Mouse (Mus musculus) lung, adult 2 months (tissue): ENCODE results near the gene Traip. TPM values are rescaled to one million over a fixed set of nuclear protein-coding genes. Genes with fewer than 3 reads are reported as not detected.
A peak's percentile ranks its signal among the peaks of the same experiment; 100 is the strongest.

Experiments
- DNase-seq: peaks from one replicate; pipeline ENCODE4 v3.0.0; 2022
- H3K4me1 ChIP-seq: fragments of 200-500 bp; 2 replicates; pipeline ENCODE4 v1.6.1; 2011; ENCODE audit warnings: low read length; ENCODE audit not compliant: control insufficient read depth, insufficient read depth
- H3K4me3 ChIP-seq: fragments of 200-500 bp; replicated peaks from 2 replicates; pipeline ENCODE3; 2011; ENCODE audit warnings: low read depth, mild to moderate bottlenecking, control low read depth, low read length; ENCODE audit errors: extremely low read depth
- CTCF ChIP-seq: fragments of 200-500 bp; IDR thresholded peaks from 2 replicates; pipeline ENCODE4 v1.5.1; 2011; ENCODE audit warnings: mild to moderate bottlenecking, low read length, control low read depth; ENCODE audit not compliant: insufficient read depth
- POLR2A ChIP-seq: fragments of 200-500 bp; IDR thresholded peaks from 2 replicates; pipeline ENCODE4 v1.6.1; 2011; ENCODE audit warnings: low read depth, mild to moderate bottlenecking, control low read depth, low read length, borderline replicate concordance; ENCODE audit errors: extremely low read depth
- WGBS: fragments of 180-500 bp; shearing (Covaris S2); methylation state at CpG from one replicate; pipeline ENCODE4 v1.1.7; 2018; 5-methylcytosine and 5-hydroxymethylcytosine counted together
- polyA plus RNA-seq: library from polyadenylated mRNA; depleted of rRNA; stranded (reverse); fragments of >200 nt; gene quantifications from 2 replicates; pipeline ENCODE4 v1.2.3, GENCODE M21; 2012

The Traip gene
- polyA plus RNA-seq, 1 experiment = 0.93 TPM

- no peak for TF ChIP-seq CTCF
- no peak for TF ChIP-seq POLR2A
- Histone ChIP-seq H3K4me1 (no peaks in the 10 kb centered on the region), H3K4me3 (no peak overlapping the region)
- WGBS = 73% methylated on average over 6 of the region's 6 CpGs
- DNase-seq = no peak
These were observed 5.8 kb downstream of the Traip start for GRCm38 (mm10) chr9:107955613-107956289.

GRCm38 (mm10) chr9:107957141-107957540, 7.2 kb downstream of the Traip start:
- TF ChIP-seq POLR2A = no peak
- no peak for TF ChIP-seq CTCF
- no peak for DNase-seq
- no peak overlapping the region for H3K4me3 ChIP-seq
- no peaks in the 10 kb centered on the region for H3K4me1 ChIP-seq
- WGBS = 69% methylated on average over 6 of the region's 6 CpGs

- WGBS = 67% methylated on average over 6 of the region's 6 CpGs
These were observed 10.0 kb downstream of the Traip start for GRCm38 (mm10) chr9:107959896-107960295.

GRCm38 (mm10) chr9:107960928-107961327, 11.0 kb downstream of the Traip start:
- DNase-seq = no peak
- no peak overlapping the region for H3K4me3 ChIP-seq
- 69% methylated on average over 4 of the region's 4 CpGs for WGBS

More at GRCm38 (mm10) chr9:107959896-107960295, 10.0 kb downstream of the Traip start:
- no peak for DNase-seq
- no peaks in the 10 kb centered on the region for H3K4me1 ChIP-seq
- TF ChIP-seq CTCF (no peak), POLR2A (no peak)
- H3K4me3 ChIP-seq = no peak overlapping the region

GRCm38 (mm10) chr9:107961351-107961762, 11.4 kb downstream of the Traip start:
- WGBS = 87% methylated on average over 10 of the region's 10 CpGs
- H3K4me3 ChIP-seq = no peak overlapping the region
- TF ChIP-seq POLR2A = no peak
- TF ChIP-seq CTCF = no peak
- no peaks in the 10 kb centered on the region for H3K4me1 ChIP-seq
- no peak for DNase-seq

More at GRCm38 (mm10) chr9:107960928-107961327, 11.0 kb downstream of the Traip start:
- H3K4me1 ChIP-seq = no peaks in the 10 kb centered on the region
- TF ChIP-seq CTCF (no peak), POLR2A (no peak)

GRCm38 (mm10) chr9:107961881-107962280, 11.9 kb downstream of the Traip start:
- H3K4me1 ChIP-seq = no peaks in the 10 kb centered on the region

GRCm38 (mm10) chr9:107962916-107963315, 13.0 kb downstream of the Traip start:
- WGBS = 94% methylated on average over 9 of the region's 9 CpGs

More at GRCm38 (mm10) chr9:107961881-107962280, 11.9 kb downstream of the Traip start:
- no peak for TF ChIP-seq POLR2A
- peak; percentile 13; the same call in 1 of the 2 replicates for TF ChIP-seq CTCF
- WGBS = 68% methylated on average over 5 of the region's 5 CpGs
- no peak overlapping the region for H3K4me3 ChIP-seq
- DNase-seq = no peak

GRCm38 (mm10) chr9:107963700-107964099, 13.8 kb downstream of the Traip start:
- TF ChIP-seq POLR2A (no peak), CTCF (peak; percentile 97)
- peak; percentile 70 for DNase-seq
- WGBS = 12% methylated on average over 5 of the region's 5 CpGs
- Histone ChIP-seq H3K4me1 (no peaks in the 10 kb centered on the region; the same call in 1 of the 2 replicates), H3K4me3 (no peak overlapping the region)

More at GRCm38 (mm10) chr9:107962916-107963315, 13.0 kb downstream of the Traip start:
- DNase-seq = no peak
- TF ChIP-seq CTCF (no peak), POLR2A (no peak)
- H3K4me1 ChIP-seq = no peaks in the 10 kb centered on the region; the same call in 1 of the 2 replicates
- no peak overlapping the region for H3K4me3 ChIP-seq

- 89% methylated on average over 9 of the region's 9 CpGs for WGBS
- DNase-seq = no peak
- Histone ChIP-seq H3K4me1 (no peaks in the 10 kb centered on the region; the same call in 1 of the 2 replicates), H3K4me3 (no peak overlapping the region)
- no peak for TF ChIP-seq CTCF
- no peak for TF ChIP-seq POLR2A
These were observed 14.7 kb downstream of the Traip start for GRCm38 (mm10) chr9:107964681-107965080.

- TF ChIP-seq CTCF = no peak
- TF ChIP-seq POLR2A = no peak
- H3K4me1 ChIP-seq = no peaks in the 10 kb centered on the region; the same call in 1 of the 2 replicates
- no peak overlapping the region for H3K4me3 ChIP-seq
- no peak for DNase-seq
- WGBS = 71% methylated on average over 10 of the region's 10 CpGs
These were observed 16.7 kb downstream of the Traip start for GRCm38 (mm10) chr9:107966676-107967075.

- WGBS = 50% methylated on average over 6 of the region's 6 CpGs
- no peak for DNase-seq
- TF ChIP-seq POLR2A = no peak
- TF ChIP-seq CTCF = no peak
These were observed 17.5 kb downstream of the Traip start for GRCm38 (mm10) chr9:107967437-107967836.

More at GRCm38 (mm10) chr9:107967437-107967836, 17.5 kb downstream of the Traip start:
- Histone ChIP-seq H3K4me1 (no peaks in the 10 kb centered on the region; the same call in 1 of the 2 replicates), H3K4me3 (no peak overlapping the region)
